Mouse (Mus musculus) thymus, postnatal 10 days (tissue): ENCODE measurements at regions not wholly inside any gene's neighbourhood (a gene's known extent, or its start where the extent isn't known, plus 50 kb on each side); places are given as distances from the start of the nearest gene placed in this dataset.

ENCODE experiments used
- DNase-seq, 2 experiments: peaks; one replicate each; pipeline ENCODE4 v3.0.0; 2021; ENCODE audit warnings: low spot score in 2 of 2

GRCm38 (mm10) chr9:32053886-32054615 lies 61.9 kb upstream of the Arhgap32 start:
- DNase-seq, result no peak

- DNase-seq, result no peak
Measured at GRCm38 (mm10) chr9:32057427-32058115, 58.4 kb upstream of the Arhgap32 start.

- DNase-seq, result no peak
Measured at GRCm38 (mm10) chr9:32062740-32063139, 53.2 kb upstream of the Arhgap32 start.

GRCm38 (mm10) chr9:32063541-32063940 lies 52.4 kb upstream of the Arhgap32 start:
- no peak for DNase-seq

- DNase-seq, result no peak
Measured at GRCm38 (mm10) chr9:32064007-32064550, 51.9 kb upstream of the Arhgap32 start.
